Mouse (Mus musculus) kidney, adult 2 months (tissue): Measurements from ENCODE around the gene Rrm2. TPM values are rescaled to one million over a fixed set of nuclear protein-coding genes. Genes with fewer than 3 reads are reported as not detected.

Experiments
- DNase-seq: peaks from one replicate; pipeline ENCODE4 v3.0.0; 2021
- H3K27ac ChIP-seq: fragments of 200-500 bp; 2 replicates; pipeline ENCODE4 v1.5.1; 2012; ENCODE audit warnings: low read depth, low read length, control low read depth, inconsistent platforms; ENCODE audit not compliant: insufficient read depth
- H3K27me3 ChIP-seq: fragments of 200-500 bp; replicated peaks from 2 replicates; pipeline ENCODE4 v1.6.1; 2012; ENCODE audit warnings: mild to moderate bottlenecking, moderate library complexity, low read length, inconsistent platforms; ENCODE audit not compliant: control insufficient read depth, insufficient read depth
- H3K36me3 ChIP-seq: fragments of 200-500 bp; 2 replicates; pipeline ENCODE4 v1.6.1; 2012; ENCODE audit warnings: mild to moderate bottlenecking, moderate library complexity, low read length, inconsistent platforms; ENCODE audit not compliant: control insufficient read depth, insufficient read depth
- H3K4me1 ChIP-seq: fragments of 200-500 bp; 2 replicates; pipeline ENCODE4 v1.6.1; 2011; ENCODE audit warnings: low read length; ENCODE audit not compliant: control insufficient read depth, insufficient read depth
- H3K4me3 ChIP-seq: fragments of 200-500 bp; 2 replicates; pipeline ENCODE4 v1.5.1; 2011; ENCODE audit warnings: mild to moderate bottlenecking, low read depth, low read length, control low read depth; ENCODE audit not compliant: insufficient read depth
- CTCF ChIP-seq: fragments of 200-500 bp; conservative IDR thresholded peaks from 2 replicates; pipeline ENCODE4 v1.5.1; 2011; ENCODE audit warnings: low read depth, mild to moderate bottlenecking, control low read depth, low read length, moderate library complexity, mixed read lengths; ENCODE audit not compliant: insufficient read depth, insufficient read length
- POLR2A ChIP-seq: fragments of 200-500 bp; IDR thresholded peaks from one replicate; pipeline ENCODE4 v1.6.1; 2011; ENCODE audit warnings: low read depth, low read length, control low read depth
- WGBS: fragments of 180-500 bp; shearing (Covaris S2); methylation state at CpG from one replicate; pipeline ENCODE4 v1.1.7; 2018; 5-methylcytosine and 5-hydroxymethylcytosine counted together
- polyA plus RNA-seq: library from polyadenylated mRNA; depleted of rRNA; stranded (reverse); fragments of >200 nt; gene quantifications from 2 replicates; pipeline ENCODE4 v1.2.3, GENCODE M21; 2012

Rrm2 gene
- polyA plus RNA-seq, 1 experiment = 1.6 TPM

GRCm38 (mm10) chr12:24705502-24706263 lies 2.4 kb upstream of the Rrm2 start:
- 77% methylated on average over 15 of the region's 15 CpGs for WGBS
- Histone ChIP-seq H3K36me3 (no peaks in the 10 kb centered on the region), H3K27me3 (no peaks in the 10 kb centered on the region), H3K4me3 (no peak overlapping the region), H3K27ac (no peak overlapping the region), H3K4me1 (peaks cover 7% of the 10 kb centered on the region; the same call in 1 of the 2 replicates)
- DNase-seq = peak; percentile 27
- TF ChIP-seq CTCF (no peak), POLR2A (no peak)

- no peaks in the 10 kb centered on the region for H3K36me3 ChIP-seq
- peak; percentile 72 for DNase-seq
- TF ChIP-seq CTCF (no peak), POLR2A (no peak)
- H3K27ac ChIP-seq = no peak overlapping the region
- no peaks in the 10 kb centered on the region for H3K27me3 ChIP-seq
- H3K4me1 ChIP-seq = peaks cover 7% of the 10 kb centered on the region; the same call in 1 of the 2 replicates
- WGBS = 9% methylated on average over 27 of the region's 27 CpGs
- H3K4me3 ChIP-seq = no peak overlapping the region
These were observed 1.1 kb upstream of the Rrm2 start for GRCm38 (mm10) chr12:24706764-24707479.

GRCm38 (mm10) chr12:24707480-24707802 lies 600 bp upstream of the Rrm2 start:
- DNase-seq = no peak
- no peak for TF ChIP-seq POLR2A
- whole genome bisulfite sequencing = 4% methylated on average over 9 of the region's 9 CpGs
- Histone ChIP-seq H3K4me3 (no peak overlapping the region), H3K27ac (no peak overlapping the region), H3K4me1 (peaks cover 7% of the 10 kb centered on the region; the same call in 1 of the 2 replicates), H3K36me3 (no peaks in the 10 kb centered on the region), H3K27me3 (no peaks in the 10 kb centered on the region)

- no peak for DNase-seq
- H3K27ac ChIP-seq = no peak overlapping the region
- H3K36me3 ChIP-seq = no peaks in the 10 kb centered on the region
- 4% methylated on average over 17 of the region's 17 CpGs for WGBS
- H3K27me3 ChIP-seq = no peaks in the 10 kb centered on the region
- H3K4me1 ChIP-seq = peaks cover 7% of the 10 kb centered on the region; the same call in 1 of the 2 replicates
- TF ChIP-seq CTCF (no peak), POLR2A (no peak)
- peak overlapping the region; percentile 36 for H3K4me3 ChIP-seq
These were observed 780 bp downstream of the Rrm2 start for GRCm38 (mm10) chr12:24708824-24709218.

- no peaks in the 10 kb centered on the region for H3K27me3 ChIP-seq
- H3K4me1 ChIP-seq = peaks cover 7% of the 10 kb centered on the region; the same call in 1 of the 2 replicates
- no peak for TF ChIP-seq CTCF
- TF ChIP-seq POLR2A = no peak
- no peaks in the 10 kb centered on the region for H3K36me3 ChIP-seq
- H3K4me3 ChIP-seq = no peak overlapping the region
- peak; percentile 35 for DNase-seq
- H3K27ac ChIP-seq = no peak overlapping the region
- WGBS = 36% methylated on average over 6 of the region's 6 CpGs
These were observed 1.4 kb downstream of the Rrm2 start for GRCm38 (mm10) chr12:24709409-24709808.

- DNase-seq = peak; percentile 89
- TF ChIP-seq POLR2A (no peak), CTCF (peak; percentile 30; the same call in 1 of the 2 replicates)
- peaks cover 7% of the 10 kb centered on the region; the same call in 1 of the 2 replicates for H3K4me1 ChIP-seq
- no peaks in the 10 kb centered on the region for H3K36me3 ChIP-seq
- no peak overlapping the region for H3K27ac ChIP-seq
- no peaks in the 10 kb centered on the region for H3K27me3 ChIP-seq
- 27% methylated on average over 5 of the region's 5 CpGs for WGBS
- no peak overlapping the region for H3K4me3 ChIP-seq
These were observed 1.9 kb downstream of the Rrm2 start for GRCm38 (mm10) chr12:24709831-24710508.

- H3K4me1 ChIP-seq = peaks cover 7% of the 10 kb centered on the region; the same call in 1 of the 2 replicates
- DNase-seq = no peak
- 50% methylated on average over 5 of the region's 5 CpGs for WGBS
- H3K36me3 ChIP-seq = no peaks in the 10 kb centered on the region
- TF ChIP-seq CTCF (peak; percentile 69), POLR2A (no peak)
- H3K4me3 ChIP-seq = no peak overlapping the region
- H3K27ac ChIP-seq = no peak overlapping the region; the same call in 1 of the 2 replicates
- H3K27me3 ChIP-seq = no peaks in the 10 kb centered on the region
These were observed 2.6 kb downstream of the Rrm2 start for GRCm38 (mm10) chr12:24710672-24711071.
